Mouse (Mus musculus) CD4-positive, CD25-positive, alpha-beta regulatory T cell (primary cell): ENCODE results near the gene Gzmk. TPM values are rescaled to one million over a fixed set of nuclear protein-coding genes. Genes with fewer than 3 reads are reported as not detected.

Experiments
- polyA plus RNA-seq: library from polyadenylated mRNA; unstranded; fragments of 100-300 nt; shearing (Covaris generic); gene quantifications from one replicate; pipeline ENCODE4 v1.2.1, GENCODE M21; 2017

The Gzmk gene
- not detected for polyA plus RNA-seq

DNA sequence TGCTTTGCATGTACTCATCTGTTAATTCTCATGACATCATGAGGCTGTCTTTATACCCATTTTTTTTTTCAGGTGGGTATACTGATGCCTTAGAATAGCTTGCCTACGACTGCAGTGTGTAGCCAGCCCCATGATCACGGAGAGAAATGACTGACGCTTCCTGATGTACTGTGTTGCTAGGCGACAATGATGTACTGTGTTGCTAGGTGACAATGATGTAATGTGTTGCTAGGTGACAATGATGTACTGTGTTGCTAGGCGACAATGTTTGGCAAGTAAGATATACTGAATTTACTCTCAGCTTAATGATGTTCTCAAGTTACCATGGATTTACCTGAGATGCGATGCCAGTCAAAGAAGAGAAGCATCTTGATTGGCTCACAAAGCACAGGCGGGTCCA, at the start of gene Gzmk:
TSS of gene Gzmk (minus strand) at position 98 of the 400 bp plus-strand sequence.

DNA sequence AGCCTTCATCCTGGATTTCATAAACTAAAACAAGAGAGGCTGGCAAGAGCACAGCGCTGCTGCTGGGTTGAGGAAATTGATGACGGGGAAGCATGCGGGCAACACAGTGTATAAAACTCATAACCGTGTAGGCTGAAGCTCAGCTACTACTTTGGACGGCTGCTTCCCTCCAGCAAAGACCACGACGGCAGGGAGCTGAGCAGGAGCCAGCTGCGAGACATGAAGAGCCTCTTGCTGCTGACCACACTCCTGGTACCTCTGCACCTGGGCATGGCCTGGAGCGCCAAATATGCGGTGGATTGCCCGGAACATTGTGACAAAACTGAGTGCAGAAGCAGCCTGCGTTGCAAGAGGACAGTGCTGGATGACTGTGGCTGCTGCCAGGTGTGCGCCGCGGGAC, 16.1 kb downstream of the Gzmk start, which contains the start of gene Esm1:
TSS of gene Esm1 (plus strand) at position 36 of the 400 bp plus-strand sequence.

Other genes starting within 250 kb of the Gzmk start
- gene Ccno, start 238.1 kb downstream of the Gzmk start, polyA plus RNA-seq = 0.35 TPM
- gene Mcidas, start 232.1 kb downstream of the Gzmk start, polyA plus RNA-seq = 0.07 TPM
- gene Cdc20b, start 190.8 kb downstream of the Gzmk start, polyA plus RNA-seq = not detected
- gene Gpx8, start 179.5 kb downstream of the Gzmk start, polyA plus RNA-seq = not detected
- 1.0 TPM for gene Gzma, start 124.9 kb downstream of the Gzmk start, polyA plus RNA-seq
- gene Esm1, start 16.2 kb downstream of the Gzmk start, polyA plus RNA-seq = 0.19 TPM
- 0.06 TPM for gene BC067074, start 67.3 kb upstream of the Gzmk start, polyA plus RNA-seq